Mouse (Mus musculus) forebrain, embryonic 15.5 days (tissue): ENCODE data around the gene St6galnac3. TPM values are rescaled to one million over a fixed set of nuclear protein-coding genes. Genes with fewer than 3 reads are reported as not detected.
A peak's percentile ranks its signal among the peaks of the same experiment; 100 is the strongest.
"Not testable (repeated sequence)": the region's sequence is repeated elsewhere in the genome, so short reads cannot be mapped to it uniquely, and the experiment has no call there.

ENCODE experiments used
- ATAC-seq: fragments of 200-750 bp; cut with Nextera tagmentation; replicated peaks from 2 replicates; pipeline ENCODE4 v1.8.0; 2017; ENCODE audit warnings: mild to moderate bottlenecking, moderate TSS enrichment, moderate library complexity
- H3K27ac ChIP-seq: fragments of 300-500 bp; sonication (generic); replicated peaks from 2 replicates; pipeline ENCODE4 v1.5.1; 2015; ENCODE audit warnings: mild to moderate bottlenecking, inconsistent platforms
- H3K27me3 ChIP-seq: fragments of 300-500 bp; sonication (generic); 2 replicates; pipeline ENCODE4 v1.6.1; 2015; ENCODE audit warnings: inconsistent platforms
- H3K36me3 ChIP-seq: fragments of 300-500 bp; sonication (generic); 2 replicates; pipeline ENCODE4 v1.6.1; 2015; ENCODE audit warnings: mild to moderate bottlenecking, inconsistent platforms
- H3K4me1 ChIP-seq: fragments of 300-500 bp; sonication (generic); 2 replicates; pipeline ENCODE4 v1.6.1; 2015; ENCODE audit warnings: inconsistent platforms
- H3K4me2 ChIP-seq: fragments of 300-500 bp; sonication (generic); replicated peaks from 2 replicates; pipeline ENCODE4 v1.6.1; 2015; ENCODE audit warnings: mild to moderate bottlenecking, inconsistent platforms
- H3K4me3 ChIP-seq: fragments of 300-500 bp; sonication (generic); 2 replicates; pipeline ENCODE4 v1.5.1; 2015; ENCODE audit warnings: mild to moderate bottlenecking, inconsistent platforms
- H3K9ac ChIP-seq: fragments of 300-500 bp; sonication (generic); replicated peaks from 2 replicates; pipeline ENCODE4 v1.6.1; 2015; ENCODE audit warnings: mild to moderate bottlenecking, inconsistent platforms
- H3K9me3 ChIP-seq: fragments of 300-500 bp; sonication (generic); 2 replicates; pipeline ENCODE4 v1.6.1; 2016; ENCODE audit warnings: inconsistent platforms
- WGBS: fragments of 180-500 bp; shearing (Covaris S2); methylation state at CpG from one replicate; pipeline ENCODE4 v1.1.7; 2015; ENCODE audit warnings: mixed read lengths; 5-methylcytosine and 5-hydroxymethylcytosine counted together
- polyA plus RNA-seq: library from polyadenylated mRNA; unstranded; fragments of >200 nt; fragmentation: Nextera tagmentation; extraction: Ambion mirVana; gene quantifications from 2 replicates; pipeline ENCODE4 v1.2.1, GENCODE M21; 2015

Gene St6galnac3
- polyA plus RNA-seq, 1 experiment from 2014 or later = 24.5 TPM

GRCm38 (mm10) chr3:153406220-153406619 is 318.8 kb downstream of the St6galnac3 start:
- ATAC-seq = no peak
- 88% methylated on average over 4 of the region's 4 CpGs for WGBS
- no peaks in the 10 kb centered on the region for H3K9me3 ChIP-seq
- H3K27ac ChIP-seq = no peak overlapping the region
- H3K9ac ChIP-seq = no peak overlapping the region
- H3K36me3 ChIP-seq = no peaks in the 10 kb centered on the region
- H3K4me2 ChIP-seq = no peak overlapping the region
- H3K4me3 ChIP-seq = no peak overlapping the region
- peaks cover 8% of the 10 kb centered on the region for H3K4me1 ChIP-seq
- H3K27me3 ChIP-seq = no peaks in the 10 kb centered on the region

GRCm38 (mm10) chr3:153405643-153406042 is 319.3 kb downstream of the St6galnac3 start:
- no peak for ATAC-seq
- peaks cover 8% of the 10 kb centered on the region for H3K4me1 ChIP-seq
- no peak overlapping the region for H3K9ac ChIP-seq
- no peaks in the 10 kb centered on the region for H3K27me3 ChIP-seq
- 47% methylated on average over 10 of the region's 10 CpGs for WGBS
- no peak overlapping the region for H3K4me3 ChIP-seq
- H3K9me3 ChIP-seq = no peaks in the 10 kb centered on the region
- H3K4me2 ChIP-seq = no peak overlapping the region
- no peak overlapping the region for H3K27ac ChIP-seq
- no peaks in the 10 kb centered on the region for H3K36me3 ChIP-seq

DNA sequence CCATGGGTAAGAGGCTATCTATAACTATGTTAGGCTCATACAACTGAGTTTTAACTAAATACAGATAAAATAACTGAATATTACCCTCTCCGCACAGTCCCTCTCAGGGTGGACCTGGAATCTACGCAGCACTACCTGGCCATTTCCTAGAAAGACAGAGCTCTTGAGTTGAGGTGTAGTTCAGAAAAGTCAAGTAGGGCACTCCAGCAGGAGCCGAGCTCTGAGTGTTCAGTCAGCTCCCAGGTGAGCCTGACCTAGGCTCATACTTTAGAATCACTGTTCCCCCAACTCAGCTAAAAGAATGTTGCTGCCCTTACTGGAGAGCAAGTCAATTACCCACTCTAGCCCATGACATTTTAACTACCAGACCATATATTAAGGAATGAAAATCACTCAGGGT is 324.7 kb downstream of the St6galnac3 start:
- no peaks in the 10 kb centered on the region for H3K27me3 ChIP-seq
- no peaks in the 10 kb centered on the region for H3K9me3 ChIP-seq
- 94% methylated on average over 3 of the region's 3 CpGs for WGBS
- H3K4me2 ChIP-seq = no peak overlapping the region
- no peak for ATAC-seq
- H3K9ac ChIP-seq = no peak overlapping the region
- H3K36me3 ChIP-seq = no peaks in the 10 kb centered on the region
- H3K27ac ChIP-seq = no peak overlapping the region
- H3K4me1 ChIP-seq = peaks cover 10% of the 10 kb centered on the region
- no peak overlapping the region for H3K4me3 ChIP-seq

DNA sequence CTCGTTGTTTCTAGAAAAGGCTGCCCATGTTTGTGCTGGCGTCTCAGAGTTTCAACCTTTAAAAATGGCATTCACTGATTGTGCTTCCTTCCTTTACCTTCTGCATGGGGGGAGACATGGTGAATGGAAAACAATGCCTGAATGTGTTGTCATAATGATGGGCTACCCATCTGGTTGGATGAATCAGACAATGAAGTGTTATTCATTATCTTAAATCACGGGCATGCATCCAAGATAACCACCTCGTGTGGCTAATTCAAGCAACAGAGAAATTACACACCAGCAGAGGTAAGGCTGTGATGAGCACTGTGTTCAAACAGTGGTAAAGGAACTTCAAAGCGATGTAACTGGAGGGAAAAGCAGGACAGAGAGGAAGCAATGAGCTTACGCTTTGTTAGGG is 325.4 kb downstream of the St6galnac3 start:
- no peak overlapping the region for H3K9ac ChIP-seq
- H3K4me2 ChIP-seq = no peak overlapping the region
- H3K27ac ChIP-seq = no peak overlapping the region
- H3K9me3 ChIP-seq = no peaks in the 10 kb centered on the region
- no peaks in the 10 kb centered on the region for H3K27me3 ChIP-seq
- WGBS = 50% methylated on average over 6 of the region's 6 CpGs
- H3K4me1 ChIP-seq = peaks cover 9% of the 10 kb centered on the region
- ATAC-seq = no peak
- no peak overlapping the region for H3K4me3 ChIP-seq
- no peaks in the 10 kb centered on the region for H3K36me3 ChIP-seq

- no peak overlapping the region for H3K4me3 ChIP-seq
- WGBS = 54% methylated on average over 9 of the region's 9 CpGs
- H3K9ac ChIP-seq = no peak overlapping the region
- no peak overlapping the region for H3K4me2 ChIP-seq
- peak overlapping the region; percentile 48; the same call in 1 of the 2 replicates for H3K27ac ChIP-seq
- peaks cover 9% of the 10 kb centered on the region for H3K4me1 ChIP-seq
- no peaks in the 10 kb centered on the region for H3K27me3 ChIP-seq
- ATAC-seq = no peak
- no peaks in the 10 kb centered on the region for H3K9me3 ChIP-seq
- no peaks in the 10 kb centered on the region for H3K36me3 ChIP-seq
Observed at GRCm38 (mm10) chr3:153397726-153398125, 327.2 kb downstream of the St6galnac3 start.

GRCm38 (mm10) chr3:153396375-153397068 is 328.5 kb downstream of the St6galnac3 start:
- no peak overlapping the region for H3K4me2 ChIP-seq
- no peak overlapping the region for H3K9ac ChIP-seq
- ATAC-seq = no peak
- peaks cover 9% of the 10 kb centered on the region for H3K4me1 ChIP-seq
- no peak overlapping the region for H3K4me3 ChIP-seq
- no peak overlapping the region for H3K27ac ChIP-seq
- no peaks in the 10 kb centered on the region for H3K27me3 ChIP-seq
- H3K36me3 ChIP-seq = no peaks in the 10 kb centered on the region
- no peaks in the 10 kb centered on the region for H3K9me3 ChIP-seq
- 78% methylated on average over 12 of the region's 12 CpGs for WGBS

DNA sequence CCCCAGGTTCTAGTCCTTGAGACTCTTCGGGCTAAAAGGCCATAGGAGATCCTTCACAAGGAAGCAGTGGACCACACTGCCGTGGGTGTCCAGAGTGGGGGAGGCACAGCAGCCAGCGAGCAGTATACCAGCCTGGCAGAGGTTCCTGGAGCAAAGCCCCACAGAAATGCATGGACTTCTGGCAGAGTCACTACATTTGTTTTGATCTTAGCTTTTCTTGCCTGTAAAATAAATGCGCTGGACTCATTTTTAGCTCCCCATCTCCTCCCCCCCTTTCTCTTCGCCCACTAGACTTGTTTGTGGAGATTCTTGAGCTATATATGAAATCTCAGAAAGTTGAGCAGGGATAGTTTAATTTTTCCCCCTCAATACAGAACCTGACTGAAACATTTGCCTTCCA is 329.6 kb downstream of the St6galnac3 start:
- ATAC-seq = no peak
- Histone ChIP-seq H3K4me1 (peaks cover 9% of the 10 kb centered on the region), H3K36me3 (no peaks in the 10 kb centered on the region), H3K9ac (no peak overlapping the region), H3K27ac (no peak overlapping the region), H3K4me2 (no peak overlapping the region), H3K27me3 (no peaks in the 10 kb centered on the region), H3K4me3 (no peak overlapping the region), H3K9me3 (no peaks in the 10 kb centered on the region)
- 90% methylated on average over 5 of the region's 5 CpGs for WGBS

DNA sequence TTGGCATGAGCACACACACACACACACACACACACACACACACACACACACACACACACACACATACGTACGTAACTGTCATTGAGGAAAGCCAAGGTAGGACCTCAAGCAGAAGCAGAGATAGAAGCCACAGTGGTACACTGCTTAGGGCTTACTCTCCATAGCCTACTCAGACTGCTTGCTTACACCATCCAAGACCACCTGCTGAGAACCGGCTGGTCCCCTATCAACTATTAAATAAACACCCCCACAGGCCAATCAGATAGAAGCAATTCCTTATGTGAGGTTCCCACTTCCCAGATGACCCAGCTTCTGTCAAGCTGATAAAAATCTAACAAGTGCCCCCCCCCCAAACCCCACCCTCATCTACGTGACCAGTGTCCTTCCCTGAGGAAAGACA is 330.2 kb downstream of the St6galnac3 start:
- Histone ChIP-seq H3K36me3 (no peaks in the 10 kb centered on the region), H3K27me3 (no peaks in the 10 kb centered on the region), H3K9me3 (no peaks in the 10 kb centered on the region), H3K9ac (no peak overlapping the region), H3K4me2 (no peak overlapping the region), H3K4me1 (peaks cover 9% of the 10 kb centered on the region), H3K4me3 (no peak overlapping the region), H3K27ac (no peak overlapping the region)
- ATAC-seq = no peak
- WGBS = 89% methylated on average over 4 of the region's 4 CpGs

DNA sequence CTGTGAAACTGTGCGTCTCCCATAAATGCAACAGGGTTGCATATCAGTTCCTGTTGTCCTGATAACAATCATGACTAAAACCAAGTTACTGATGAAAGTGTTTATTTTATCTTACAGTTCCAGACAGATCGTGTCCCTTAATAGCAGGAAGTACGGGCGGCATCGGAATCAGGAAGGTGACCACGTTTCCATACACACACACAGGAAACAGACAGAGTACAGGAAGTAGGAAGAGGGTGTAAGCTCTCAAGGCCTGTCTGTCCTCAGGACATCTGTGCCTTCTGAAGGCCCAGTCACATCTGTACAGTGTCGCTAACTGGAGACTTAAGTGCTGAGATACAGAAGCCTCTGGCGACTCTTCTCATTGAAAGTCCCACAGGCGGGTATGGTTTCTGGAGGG is 330.8 kb downstream of the St6galnac3 start:
- Histone ChIP-seq H3K4me2 (no peak overlapping the region), H3K27ac (no peak overlapping the region), H3K9me3 (no peaks in the 10 kb centered on the region), H3K36me3 (no peaks in the 10 kb centered on the region), H3K27me3 (no peaks in the 10 kb centered on the region), H3K4me1 (peaks cover 9% of the 10 kb centered on the region), H3K4me3 (no peak overlapping the region), H3K9ac (no peak overlapping the region)
- no peak for ATAC-seq
- WGBS = 96% methylated on average over 9 of the region's 9 CpGs

- not testable (repeated sequence) for H3K4me3 ChIP-seq, H3K27ac ChIP-seq, H3K4me1 ChIP-seq, H3K9ac ChIP-seq, H3K36me3 ChIP-seq, H3K27me3 ChIP-seq, H3K9me3 ChIP-seq, H3K4me2 ChIP-seq, ATAC-seq
- WGBS = 65% methylated on average over 1 of the region's 1 CpGs
Observed at GRCm38 (mm10) chr3:153391451-153391850, 333.5 kb downstream of the St6galnac3 start.

GRCm38 (mm10) chr3:153384651-153385050 is 340.3 kb downstream of the St6galnac3 start:
- WGBS = 86% methylated on average over 5 of the region's 5 CpGs
- H3K4me3 ChIP-seq, H3K9me3 ChIP-seq, ATAC-seq, H3K36me3 ChIP-seq, H3K9ac ChIP-seq, H3K27me3 ChIP-seq, H3K4me2 ChIP-seq, H3K27ac ChIP-seq, H3K4me1 ChIP-seq: not testable (repeated sequence)

DNA sequence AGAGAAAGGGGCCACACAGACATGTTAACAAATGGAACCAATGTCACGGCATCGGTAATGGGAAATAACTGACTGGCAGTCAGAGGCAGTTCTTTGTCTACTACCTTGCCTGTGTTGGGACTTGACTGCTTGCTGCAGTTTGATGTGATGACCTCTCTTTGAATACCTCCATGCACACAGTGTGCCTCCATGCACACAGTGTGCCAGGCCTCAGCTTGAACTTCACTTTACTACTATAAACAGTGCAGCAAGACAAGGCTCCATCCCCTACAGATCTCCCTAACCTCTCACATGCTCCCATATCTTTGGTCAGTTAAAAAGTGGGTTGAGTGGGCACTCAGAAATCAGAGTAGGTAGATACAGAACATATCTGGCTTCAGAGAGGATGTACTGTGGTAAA is 341.3 kb downstream of the St6galnac3 start:
- no peak for ATAC-seq
- WGBS = 94% methylated on average over 2 of the region's 2 CpGs
- Histone ChIP-seq H3K27ac (no peak overlapping the region), H3K9ac (no peak overlapping the region), H3K9me3 (no peaks in the 10 kb centered on the region), H3K36me3 (no peaks in the 10 kb centered on the region), H3K4me1 (no peaks in the 10 kb centered on the region), H3K4me3 (no peak overlapping the region), H3K4me2 (no peak overlapping the region), H3K27me3 (no peaks in the 10 kb centered on the region)

DNA sequence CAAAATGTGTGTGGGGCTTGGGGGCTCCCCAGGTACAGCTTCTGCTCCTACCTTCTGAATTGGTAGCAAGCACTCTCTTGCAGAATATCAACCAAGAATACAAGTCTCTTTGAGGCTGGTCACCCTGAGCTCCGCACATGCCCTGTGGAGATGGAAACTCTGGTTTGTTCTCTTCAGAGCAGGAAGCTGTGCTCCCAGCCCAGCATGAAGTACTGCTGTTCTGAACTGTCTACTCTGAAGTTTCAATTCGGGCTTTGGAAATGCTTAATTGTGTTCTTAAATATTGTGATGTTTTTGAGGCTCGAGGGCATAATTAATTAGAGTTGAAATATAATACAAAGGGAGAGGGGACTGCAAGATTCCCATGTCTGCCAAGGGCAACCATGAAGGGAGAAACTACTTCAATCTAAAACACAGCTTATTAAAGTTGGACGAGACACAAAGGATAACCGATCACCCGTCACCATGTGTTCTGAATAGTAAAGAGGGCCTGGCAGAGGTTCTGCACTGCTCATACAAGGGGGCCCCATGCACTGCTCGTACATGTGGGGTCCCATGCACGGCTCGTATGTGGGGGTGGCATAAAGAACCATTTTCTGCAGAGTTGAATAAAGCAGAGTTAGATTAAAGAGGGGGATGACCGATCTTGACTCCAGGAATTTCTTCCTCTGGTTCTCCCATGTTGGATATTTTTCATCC is 359.8 kb downstream of the St6galnac3 start:
- Histone ChIP-seq H3K36me3 (no peaks in the 10 kb centered on the region), H3K4me3 (no peak overlapping the region), H3K9me3 (no peaks in the 10 kb centered on the region), H3K27ac (no peak overlapping the region), H3K4me1 (peaks cover 11% of the 10 kb centered on the region), H3K9ac (no peak overlapping the region), H3K4me2 (no peak overlapping the region), H3K27me3 (no peaks in the 10 kb centered on the region)
- peak; percentile 66 for ATAC-seq
- 16% methylated on average over 10 of the region's 10 CpGs for WGBS
